Mouse (Mus musculus) ES-CJ7 (cell line): ENCODE results near the gene Klhl15.

Experiments
- DNase-seq: peaks from one replicate; pipeline ENCODE4 v3.0.0; 2011; ENCODE audit warnings: low read depth, low spot score

Gene Klhl15

DNA sequence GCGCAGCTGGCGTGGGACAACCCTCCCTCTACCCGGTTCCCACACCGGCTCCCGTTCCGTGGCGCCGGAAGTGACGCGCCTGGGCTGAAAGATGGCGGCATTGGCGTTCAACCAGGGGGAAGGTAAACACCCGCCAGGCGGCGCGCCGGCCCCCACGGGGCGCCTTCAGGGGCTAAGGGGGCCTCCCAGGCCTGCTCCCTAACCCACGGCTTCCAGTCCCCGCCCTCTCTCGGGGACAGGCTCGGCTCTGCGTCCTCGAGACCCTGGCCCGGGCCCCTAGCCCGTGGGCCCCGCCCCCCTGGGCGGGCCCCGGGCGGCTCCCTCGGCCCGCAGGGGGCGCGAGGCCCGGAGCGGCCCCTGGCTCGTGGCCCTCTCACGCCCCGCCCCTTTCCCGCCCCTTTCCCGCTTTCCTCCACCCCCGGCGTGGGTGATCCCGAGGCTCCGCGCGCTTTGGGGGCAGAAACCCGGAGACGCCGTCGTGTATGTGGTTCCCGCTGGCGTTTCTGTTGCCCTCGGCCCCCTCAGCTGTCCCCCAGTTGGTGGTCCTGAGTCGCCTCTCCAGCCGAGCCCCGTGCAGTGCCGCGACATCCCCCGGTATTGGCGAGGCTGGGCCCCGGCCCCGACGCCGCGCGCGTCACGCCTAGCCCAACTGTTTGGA is at the start of gene Klhl15:
Gene Klhl15 (plus strand): TSS at position 68 of the 658 bp plus-strand sequence.
- peak; percentile 82 for DNase-seq

DNA sequence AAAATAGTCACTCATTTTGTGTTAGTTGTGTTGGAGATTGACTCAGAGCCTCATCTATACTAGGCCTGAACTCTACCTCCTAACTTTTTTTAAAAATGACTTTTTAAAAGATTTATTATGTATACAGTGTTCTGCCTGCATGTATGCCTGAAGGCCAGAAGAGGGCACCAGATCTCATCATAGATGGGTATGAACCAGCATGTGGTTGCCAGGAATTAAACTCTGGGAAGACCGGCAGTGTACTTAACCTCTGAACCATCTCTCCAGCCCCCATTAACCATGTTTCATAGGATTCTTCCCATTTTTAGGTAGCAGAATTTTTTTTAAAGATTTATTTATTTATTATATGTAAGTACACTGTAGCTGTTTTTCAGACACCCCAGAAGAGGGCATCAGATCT is 49.2 kb upstream of the Klhl15 start:
- DNase-seq, result peak; percentile 52

DNA sequence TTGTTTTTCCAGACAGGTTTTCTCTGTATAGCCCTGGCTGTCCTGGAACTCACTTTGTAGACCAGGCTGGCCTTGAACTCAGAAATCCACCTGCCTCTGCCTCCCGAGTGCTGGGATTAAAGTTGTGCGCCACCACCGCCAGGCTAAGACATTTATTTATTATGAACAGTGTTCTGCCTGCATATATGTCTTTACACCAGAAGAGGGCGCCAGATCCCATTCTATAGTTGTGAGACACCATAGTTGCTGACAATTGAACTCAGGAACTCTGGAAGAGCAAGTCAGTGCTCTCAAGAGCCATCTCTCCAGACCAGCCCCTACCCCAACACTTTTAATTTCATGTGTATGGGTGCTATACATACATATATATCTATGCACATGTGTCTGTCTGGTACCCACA is 40.5 kb upstream of the Klhl15 start:
- DNase-seq, result peak; percentile 57

DNA sequence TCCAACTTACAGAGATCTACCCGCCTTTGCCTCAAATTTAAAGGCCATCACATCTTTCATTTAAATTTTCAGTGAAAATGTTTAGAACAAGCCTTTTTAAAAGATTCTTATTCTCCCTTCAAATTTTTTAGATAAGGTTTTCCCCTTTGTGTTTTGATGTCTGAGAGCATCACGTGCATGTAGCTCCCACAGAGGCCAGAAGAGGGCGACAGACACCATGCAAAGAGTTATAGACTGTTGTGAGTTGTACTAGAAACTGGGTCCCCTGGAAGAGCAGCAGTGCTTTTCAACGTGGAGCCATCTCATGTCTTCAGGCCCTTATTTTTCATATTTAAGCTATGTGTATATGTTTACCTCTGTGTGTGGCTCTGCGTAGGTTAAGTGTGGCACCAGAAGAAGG is 36.6 kb upstream of the Klhl15 start:
- peak; percentile 64 for DNase-seq

DNA sequence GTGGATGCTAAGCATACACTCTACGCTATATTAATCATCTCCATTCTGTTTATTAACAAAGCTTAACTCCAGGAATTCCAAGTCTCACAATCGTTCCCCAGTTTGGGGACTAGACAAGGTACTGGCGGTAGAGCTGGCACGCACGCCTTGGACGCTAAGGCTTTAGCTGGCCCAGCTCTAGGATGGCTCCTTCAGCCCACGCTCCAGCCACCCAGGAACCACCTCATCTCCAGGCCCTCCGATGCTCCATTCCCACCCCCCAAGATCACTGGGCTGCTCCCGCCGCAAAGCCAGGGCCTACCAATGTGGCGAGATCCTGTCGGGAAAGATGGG is 22.2 kb upstream of the Klhl15 start:
- no peak for DNase-seq

DNA sequence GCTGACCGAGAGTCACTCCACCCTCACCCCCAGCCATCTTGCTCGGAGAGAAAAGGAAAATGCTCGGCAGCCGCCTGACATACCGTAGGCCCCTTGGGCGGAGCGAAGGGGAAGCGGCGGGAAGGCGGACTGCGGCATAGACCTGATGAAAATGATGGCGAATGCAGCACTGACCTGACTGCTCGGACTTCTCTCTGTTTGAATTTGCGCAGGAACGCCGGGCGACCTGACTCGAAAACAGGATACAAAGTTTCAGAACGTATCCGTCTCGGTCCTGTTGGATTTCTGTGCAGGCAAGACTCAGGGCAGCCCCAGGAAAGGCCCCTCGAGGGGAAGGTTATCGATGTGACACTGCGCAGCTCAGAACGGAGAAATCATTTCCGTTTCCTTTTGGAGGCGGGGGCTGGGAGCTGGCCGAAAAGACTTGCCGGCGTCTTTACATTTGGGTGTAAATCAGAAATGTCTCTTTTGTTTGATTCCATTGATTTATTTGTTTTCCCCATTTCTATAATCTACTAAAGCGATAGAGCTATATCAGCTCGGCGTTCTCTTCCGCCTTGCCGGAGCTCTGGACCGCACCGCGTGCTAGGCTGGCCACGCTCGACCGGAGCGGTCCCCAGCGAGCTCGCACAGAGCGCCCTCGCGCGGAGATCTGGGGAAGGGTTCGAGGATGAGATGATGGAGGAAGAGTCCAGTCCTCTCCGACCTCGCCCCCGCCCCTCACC is 21.6 kb upstream of the Klhl15 start, which contains the start of gene Eif2s3x:
Gene Eif2s3x (minus strand): TSS at position 266 of the 725 bp plus-strand sequence.
- peak; percentile 86 for DNase-seq

DNA sequence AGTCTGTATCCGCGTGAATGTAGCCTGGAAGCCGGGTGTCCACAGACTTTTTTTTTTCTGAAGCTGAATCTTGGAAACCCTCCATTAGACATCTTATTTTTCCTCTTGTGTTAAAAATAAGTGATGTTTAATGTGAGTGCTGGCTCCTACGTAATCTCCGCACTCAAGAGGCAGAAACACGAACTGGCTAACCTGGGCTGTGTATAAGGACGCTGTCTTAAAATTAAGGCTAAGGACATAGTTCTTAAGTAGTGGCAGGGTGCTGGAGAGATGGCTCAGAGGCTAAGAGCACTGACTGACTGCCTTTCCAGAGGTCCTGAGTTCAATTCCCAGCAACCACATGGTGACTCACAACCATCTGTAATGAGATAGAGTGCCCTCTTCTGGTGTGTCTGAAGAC is 21.0 kb upstream of the Klhl15 start:
- no peak for DNase-seq

DNA sequence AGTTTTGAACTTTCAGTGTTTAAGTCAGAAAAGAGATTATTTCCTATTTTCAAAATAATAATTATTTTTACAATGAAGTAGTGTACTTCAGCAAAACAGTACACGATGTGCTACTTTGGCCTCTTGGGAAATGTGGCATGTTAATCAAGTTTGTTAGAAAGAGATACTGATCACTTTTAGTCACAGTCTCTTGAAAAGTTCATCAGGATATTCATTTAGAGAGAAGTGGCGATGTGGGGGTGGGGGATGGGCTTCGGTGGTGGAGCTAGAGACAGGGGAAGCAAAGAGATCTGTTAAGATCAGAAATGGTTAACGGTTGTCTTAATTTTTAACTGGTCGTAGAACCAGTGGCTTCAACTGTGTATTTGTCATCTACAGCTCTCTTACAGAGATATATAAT is 967 bp upstream of the Klhl15 start:
- DNase-seq, result no peak

DNA sequence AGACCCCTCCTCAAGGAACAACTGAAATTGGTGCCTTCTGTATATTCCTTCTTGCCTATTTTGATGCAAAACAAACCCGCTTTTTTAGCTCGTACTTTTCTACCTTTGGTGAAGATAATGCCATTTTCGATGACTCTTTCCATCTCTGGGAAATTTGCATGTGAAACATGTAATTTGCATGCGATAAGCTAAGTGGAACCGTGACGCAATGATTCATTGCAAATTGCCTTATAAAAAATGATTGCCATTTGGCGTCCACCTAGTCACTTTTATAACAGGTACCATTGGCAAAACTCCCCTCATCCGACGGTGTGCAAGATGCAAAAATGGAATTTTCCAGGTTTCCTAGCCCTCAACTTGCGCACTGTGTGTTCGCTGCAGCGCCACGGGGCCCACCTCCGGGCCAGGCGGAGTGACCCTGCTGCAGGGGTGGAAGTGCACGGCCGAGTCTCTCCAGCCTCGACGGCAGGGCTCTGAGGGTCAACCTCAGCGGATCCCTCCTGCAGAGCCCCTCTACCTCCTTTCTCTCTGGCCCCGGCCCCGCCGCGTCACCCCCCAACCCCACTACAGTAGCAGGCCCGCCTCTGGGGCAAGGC is 365 bp upstream of the Klhl15 start:
- DNase-seq, result no peak

DNA sequence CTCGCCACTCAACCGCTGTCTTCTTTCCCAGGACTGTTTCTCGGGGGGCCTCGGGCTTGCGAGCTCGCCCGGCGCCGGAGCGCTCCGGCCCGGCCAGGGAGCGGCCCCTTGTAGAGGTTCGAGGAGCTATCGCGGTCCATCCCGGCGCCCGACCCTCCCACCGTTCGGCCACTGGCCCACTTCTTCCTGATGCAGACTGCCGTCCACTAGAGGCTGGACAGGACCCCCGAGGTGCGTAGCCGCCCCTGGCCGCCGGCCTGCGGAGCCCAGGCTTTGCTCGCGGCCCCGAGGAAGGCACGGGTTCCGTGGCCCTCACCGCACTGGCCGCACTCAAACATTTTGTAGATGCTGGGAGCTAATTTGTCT is 774 bp downstream of the Klhl15 start:
- DNase-seq, result no peak

DNA sequence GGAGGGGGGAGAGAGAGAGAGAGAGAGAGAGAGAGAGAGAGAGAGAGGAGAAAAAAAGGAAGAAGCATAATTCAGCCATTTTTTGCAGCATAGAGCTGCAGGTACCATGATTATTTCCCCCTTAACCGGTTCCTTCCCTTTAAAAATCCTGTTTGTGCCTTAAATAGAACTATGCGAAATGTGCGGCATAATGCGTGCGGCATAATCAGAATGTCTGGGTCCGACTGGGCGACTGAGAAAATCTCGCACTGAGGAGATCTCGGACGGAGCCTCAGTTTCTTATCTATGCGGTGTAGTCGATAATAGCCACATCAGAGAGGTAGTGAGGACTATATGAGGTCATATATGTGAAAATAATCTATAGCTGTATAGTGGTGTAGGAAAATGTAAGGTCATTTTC is 1.2 kb downstream of the Klhl15 start:
- no peak for DNase-seq

DNA sequence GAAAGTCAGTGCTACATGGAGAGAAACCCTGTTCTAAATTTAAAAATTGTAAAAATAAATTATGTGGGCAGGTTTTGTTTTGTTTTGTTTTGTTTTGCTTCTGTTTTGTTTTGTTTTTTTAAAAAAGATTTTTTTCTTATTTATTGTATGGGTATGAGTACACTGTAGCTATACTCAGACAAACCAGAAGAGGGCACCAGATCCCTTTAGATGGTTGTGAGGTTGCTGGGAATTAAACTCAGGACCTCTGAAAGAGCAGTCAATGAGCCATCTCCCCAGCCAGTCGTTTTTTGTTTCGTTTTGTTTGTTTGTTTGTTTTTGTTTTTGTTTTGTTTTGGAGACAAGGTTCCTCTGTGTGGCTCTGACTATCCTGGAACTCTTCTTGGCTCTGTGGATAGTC is 54.5 kb downstream of the Klhl15 start:
- DNase-seq, result peak; percentile 31

DNA sequence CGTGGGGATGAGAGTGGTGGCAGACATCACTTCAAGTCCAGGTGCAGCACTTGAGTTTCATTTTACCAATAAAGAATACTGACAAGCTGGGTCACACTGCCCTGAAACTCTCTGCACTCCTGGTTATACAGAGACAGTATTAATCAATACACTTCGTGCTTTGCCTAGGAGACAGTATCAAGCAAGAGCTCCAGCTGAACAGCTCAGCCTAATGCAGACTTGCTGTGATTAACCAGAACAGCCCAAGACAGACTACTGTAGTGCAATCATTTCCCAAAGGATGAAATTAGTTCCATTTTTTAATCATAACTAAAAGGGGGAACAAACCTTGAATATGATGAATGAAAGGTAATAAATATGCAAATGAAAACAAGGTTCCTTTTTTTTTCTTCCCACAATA is 68.5 kb downstream of the Klhl15 start:
- DNase-seq, result no peak

DNA sequence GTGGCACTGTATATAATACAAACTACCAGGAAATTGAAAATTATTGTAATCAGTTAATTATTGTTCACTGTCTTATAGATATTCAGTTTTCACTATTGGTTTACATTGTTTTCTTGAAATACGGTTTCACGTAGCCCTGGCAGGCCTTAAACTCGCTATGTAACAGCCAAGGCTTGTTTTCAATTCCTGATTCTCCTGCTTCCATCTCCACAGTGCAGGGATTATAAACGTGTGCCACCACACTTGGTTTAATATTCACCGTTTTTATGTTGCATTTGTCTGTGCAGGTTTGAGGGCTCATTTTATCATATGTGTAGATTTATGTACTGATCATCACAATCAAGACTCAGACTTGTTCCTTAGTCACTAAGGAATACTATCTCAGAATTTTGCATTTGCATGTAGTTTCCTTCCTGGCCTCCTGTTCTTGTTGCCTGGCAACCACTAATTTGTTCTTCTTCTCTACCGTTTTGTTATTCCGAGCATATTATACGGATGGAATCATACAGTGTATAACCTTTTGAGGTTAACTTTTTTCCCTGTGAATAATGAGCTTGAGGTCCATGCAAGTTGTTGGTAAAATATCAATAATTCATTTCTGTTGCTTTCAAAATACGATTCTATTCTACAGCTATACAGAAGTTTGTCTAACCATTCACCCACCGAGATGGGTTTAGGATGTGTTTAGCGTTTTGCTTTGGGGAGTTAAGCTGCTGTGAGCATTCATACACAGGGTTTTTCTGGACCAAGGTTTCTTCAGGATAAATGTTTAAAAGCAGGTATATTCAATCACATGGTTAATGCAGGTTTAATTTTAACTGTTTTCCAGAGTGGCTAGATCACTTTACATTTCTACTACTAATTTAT is 86.9 kb downstream of the Klhl15 start:
- no peak for DNase-seq
